Mouse (Mus musculus) layer of hippocampus, adult 2 months (tissue): ENCODE results near the gene Serpina9. TPM values are rescaled to one million over a fixed set of nuclear protein-coding genes. Genes with fewer than 3 reads are reported as not detected.

Source experiments
- DNase-seq, 2 experiments: peaks; one replicate each; pipeline ENCODE4 v3.0.0; 2022; ENCODE audit warnings: low spot score in 2 of 2
- H3K27ac ChIP-seq: fragments of 200-600 bp; 2 replicates; pipeline ENCODE4 v1.8.1; 2022
- H3K4me3 ChIP-seq: fragments of 200-600 bp; 2 replicates; pipeline ENCODE4 v1.8.1; 2022; ENCODE audit warnings: mild to moderate bottlenecking
- CTCF ChIP-seq: fragments of 200-600 bp; conservative IDR thresholded peaks from 2 replicates; pipeline ENCODE4 v1.8.1; 2022; ENCODE audit warnings: antibody characterized with exemption, mild to moderate bottlenecking, moderate library complexity
- total RNA-seq, 2 experiments: library from RNA; stranded (reverse); gene quantifications; 2 replicates each; pipeline ENCODE4 v1.2.3; 2021

The Serpina9 gene
- total RNA-seq, 2 experiments from 2014 or later = not detected

DNA sequence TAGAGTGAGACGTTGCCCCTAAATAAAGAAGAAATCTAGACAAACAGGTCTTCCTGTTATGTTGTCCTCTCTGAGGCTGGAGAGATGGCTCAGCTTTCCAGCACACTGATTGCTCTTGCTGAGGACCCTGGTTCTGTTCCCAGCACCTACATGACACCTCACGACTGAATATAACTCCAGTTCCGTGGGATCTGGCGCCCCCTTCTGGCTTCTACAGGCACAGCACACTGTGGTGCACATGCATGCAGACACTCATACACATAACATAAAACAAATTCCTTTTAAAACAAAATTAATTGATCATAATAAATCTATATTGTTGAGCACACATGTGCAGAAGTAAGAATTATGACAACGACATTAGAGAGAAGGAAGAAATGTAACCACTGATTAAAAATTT is 8.9 kb downstream of the Serpina9 start:
- peak; percentile 40 for TF ChIP-seq CTCF
- no peak overlapping the region for H3K27ac ChIP-seq
- H3K4me3 ChIP-seq = no peak overlapping the region
- no peak for DNase-seq

DNA sequence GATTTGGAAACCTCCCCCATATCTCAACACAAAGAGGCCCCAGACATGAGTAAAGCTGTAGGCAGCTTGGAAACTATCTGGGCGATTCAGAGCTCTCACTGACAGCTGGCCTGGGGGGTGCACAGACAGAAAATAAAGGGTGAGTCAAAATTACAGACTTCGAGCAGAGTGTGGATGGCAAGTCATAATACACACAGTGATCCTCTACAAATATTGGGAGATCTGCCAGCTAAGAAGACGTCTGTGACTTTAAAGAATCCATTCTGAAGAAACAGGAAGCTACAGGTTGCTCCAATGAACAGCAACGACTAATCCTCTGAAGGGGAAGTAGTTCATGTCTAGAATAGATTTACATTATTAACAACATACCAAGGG is 10.3 kb downstream of the Serpina9 start:
- TF ChIP-seq CTCF = no peak
- H3K27ac ChIP-seq = peak overlapping the region; percentile 69
- peak; percentile 57 to 64 for DNase-seq
- no peak overlapping the region for H3K4me3 ChIP-seq

GRCm38 (mm10) chr12:104002569-104003237 is 10.9 kb downstream of the Serpina9 start:
- no peak for TF ChIP-seq CTCF
- H3K4me3 ChIP-seq = no peak overlapping the region
- H3K27ac ChIP-seq = peak overlapping the region; percentile 69
- no peak for DNase-seq

DNA sequence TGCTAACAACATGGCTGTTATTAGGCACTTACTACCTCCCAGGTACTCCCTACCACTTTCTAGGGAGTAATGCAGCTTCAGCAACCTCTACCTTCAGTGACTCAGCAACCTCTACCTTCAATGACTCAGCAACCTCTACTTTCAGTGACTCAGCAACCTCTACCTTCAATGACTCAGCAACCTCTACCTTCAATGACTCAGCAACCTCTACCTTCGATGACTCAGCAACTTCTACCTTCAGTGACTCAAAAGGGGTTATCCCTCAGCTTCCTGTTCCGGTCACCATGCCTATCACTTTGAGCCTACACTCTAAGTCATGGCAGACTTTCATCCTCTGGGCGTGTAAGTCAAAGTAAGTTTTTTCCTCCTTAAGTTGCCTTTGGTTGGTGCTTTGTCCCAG is 13.0 kb downstream of the Serpina9 start:
- no peak for TF ChIP-seq CTCF
- DNase-seq = no peak
- H3K27ac ChIP-seq = no peak overlapping the region
- no peak overlapping the region for H3K4me3 ChIP-seq

DNA sequence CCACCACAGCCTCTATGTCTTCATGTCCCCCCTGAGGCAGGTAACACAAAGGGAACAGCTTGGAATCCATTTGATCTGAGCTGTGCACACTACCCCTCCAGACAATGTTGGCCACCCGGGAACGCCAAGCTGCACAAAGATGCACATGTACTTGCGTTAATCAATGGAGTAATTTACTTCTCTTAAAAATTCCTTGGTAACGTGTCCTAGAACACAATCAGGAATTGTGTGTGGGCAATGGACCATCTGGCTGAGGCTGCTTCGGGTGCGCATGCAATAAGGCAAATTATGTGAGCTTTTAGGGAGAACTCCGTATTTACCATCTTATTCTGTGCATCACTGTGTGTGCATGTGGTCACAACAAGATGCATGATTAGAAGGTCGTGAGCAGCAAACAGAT is 13.9 kb downstream of the Serpina9 start:
- H3K27ac ChIP-seq = peak overlapping the region; percentile 51
- DNase-seq = peak; percentile 44 to 70
- TF ChIP-seq CTCF = no peak
- H3K4me3 ChIP-seq = no peak overlapping the region

DNA sequence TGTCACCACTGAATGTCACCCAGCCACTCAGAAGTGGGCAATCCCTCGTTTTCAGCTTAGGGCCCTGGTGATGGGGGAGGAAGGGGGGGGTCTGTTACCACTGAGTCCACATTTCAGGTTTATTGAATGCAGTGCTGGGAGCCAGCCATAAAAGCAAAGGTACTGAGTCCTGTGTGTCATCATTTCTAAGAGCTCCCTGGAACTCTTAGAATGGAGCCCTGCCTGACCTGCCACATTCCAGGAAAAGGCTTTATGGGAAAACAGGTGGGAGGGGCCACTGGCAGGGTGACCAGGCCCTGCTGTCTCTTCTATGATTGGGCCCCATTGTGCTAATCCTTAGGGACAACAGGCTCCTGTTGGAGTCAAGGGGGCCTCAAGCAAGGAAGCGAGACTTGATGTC is 17.0 kb downstream of the Serpina9 start:
- no peak for DNase-seq
- no peak for TF ChIP-seq CTCF
- no peak overlapping the region for H3K4me3 ChIP-seq

GRCm38 (mm10) chr12:103995292-103996072 is 18.1 kb downstream of the Serpina9 start:
- H3K4me3 ChIP-seq = no peak overlapping the region
- no peak overlapping the region for H3K27ac ChIP-seq
- TF ChIP-seq CTCF = peak; percentile 78
- peak; percentile 76 to 81 for DNase-seq

More for the DNA sequence above, 17.0 kb downstream of the Serpina9 start:
- H3K27ac ChIP-seq = no peak overlapping the region

DNA sequence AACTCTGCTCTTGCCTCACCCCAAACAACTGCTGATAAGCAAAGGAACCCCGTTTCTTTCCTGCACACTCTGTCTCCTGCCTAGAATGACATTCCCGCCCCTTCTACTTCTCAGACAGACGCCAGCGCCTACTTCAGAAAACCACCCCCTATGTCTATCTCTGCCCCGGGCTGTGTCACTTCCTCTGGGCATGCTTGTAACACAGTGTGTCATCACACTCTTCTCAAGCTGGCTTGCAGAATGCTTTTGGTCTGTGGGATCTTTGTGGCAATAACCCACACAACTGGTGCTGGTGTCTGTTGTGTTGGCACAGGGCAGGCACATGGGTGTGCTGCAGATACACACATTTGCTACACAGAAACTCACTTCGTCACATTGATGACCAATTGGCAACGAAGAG is 20.6 kb downstream of the Serpina9 start:
- TF ChIP-seq CTCF = no peak
- no peak overlapping the region; the same call in 1 of the 2 replicates for H3K27ac ChIP-seq
- DNase-seq = peak; percentile 36 to 45

DNA sequence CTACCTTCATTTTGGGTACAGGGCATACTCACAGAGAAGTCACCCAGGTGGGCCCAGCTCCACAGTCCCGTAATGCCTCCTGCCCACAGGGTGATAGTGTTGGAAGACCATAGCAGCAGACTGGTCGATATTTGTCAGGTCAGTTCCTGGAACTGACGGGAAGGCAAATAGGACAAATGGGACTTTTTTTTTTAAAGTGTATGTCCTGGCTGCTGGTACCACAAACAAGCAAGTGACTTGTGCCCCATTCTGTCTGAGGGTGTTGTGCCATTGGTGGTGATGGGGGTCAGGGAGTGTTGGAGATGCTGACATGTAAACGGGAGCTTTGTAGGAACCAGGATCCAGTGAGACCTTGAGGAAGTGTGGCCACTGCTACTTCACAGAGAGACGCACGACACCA is 23.7 kb downstream of the Serpina9 start, which contains the start of gene Serpina11:
Gene Serpina11, minus strand, starts transcription at position 101 of the 400 bp plus-strand sequence.
- no peak for DNase-seq
- TF ChIP-seq CTCF = no peak
- no peak within 1 kb of the TSS for H3K4me3 ChIP-seq
- no peak within 1 kb of the TSS for H3K27ac ChIP-seq

More for the DNA sequence above, 20.6 kb downstream of the Serpina9 start:
- no peak overlapping the region for H3K4me3 ChIP-seq

- no peak overlapping the region for H3K4me3 ChIP-seq
- no peak overlapping the region for H3K27ac ChIP-seq
- no peak for DNase-seq
- no peak for TF ChIP-seq CTCF
Observed at GRCm38 (mm10) chr12:103989514-103989767, 24.1 kb downstream of the Serpina9 start.

- H3K4me3 ChIP-seq = no peak overlapping the region
Observed at GRCm38 (mm10) chr12:103988754-103989513, 24.6 kb downstream of the Serpina9 start.

DNA sequence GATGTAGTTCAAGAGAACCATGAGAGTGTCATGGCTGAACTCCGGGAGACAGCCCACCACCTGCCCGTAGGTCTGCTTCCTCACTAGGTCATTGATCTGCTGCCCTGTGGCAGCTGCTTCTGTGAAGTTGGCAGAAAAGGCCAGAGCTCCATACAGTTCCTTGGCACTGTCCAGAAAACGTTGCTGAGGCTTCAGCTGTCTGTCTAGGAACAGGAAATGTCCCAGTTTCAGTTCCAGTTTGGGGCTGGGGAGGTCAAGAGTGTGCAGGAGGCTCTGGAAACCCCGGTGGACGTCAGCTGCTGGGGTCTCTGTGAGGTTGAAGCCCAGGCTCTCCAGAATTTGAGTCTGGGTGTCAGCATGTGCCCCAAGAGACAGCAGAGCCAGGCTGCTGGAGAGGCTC is 27.7 kb downstream of the Serpina9 start:
- TF ChIP-seq CTCF = no peak
- Histone ChIP-seq H3K27ac (no peak overlapping the region), H3K4me3 (no peak overlapping the region)
- DNase-seq = no peak

More at GRCm38 (mm10) chr12:103988754-103989513, 24.6 kb downstream of the Serpina9 start:
- no peak overlapping the region for H3K27ac ChIP-seq
- DNase-seq = no peak
- TF ChIP-seq CTCF = 0 out of 2 replicates have a peak, but pooled peaks have one; percentile 6

DNA sequence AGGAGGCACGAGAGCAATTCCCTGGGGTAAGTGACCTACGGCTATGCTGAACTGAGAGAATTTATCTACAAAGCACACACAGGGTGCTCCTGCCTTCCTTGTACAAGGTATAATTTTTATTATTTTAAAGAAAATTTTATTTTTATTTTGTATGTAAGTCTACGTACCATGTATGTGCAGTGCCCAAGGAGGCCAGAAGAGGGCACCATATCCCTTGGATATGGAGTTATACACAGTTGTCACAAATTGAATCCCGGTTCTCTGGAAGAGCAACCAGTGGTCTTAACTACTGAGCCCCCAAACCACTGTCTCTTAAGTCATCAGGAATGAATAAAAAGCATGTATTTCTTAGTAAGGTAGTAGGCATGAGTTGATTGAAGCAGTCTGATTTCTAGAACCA is 28.6 kb downstream of the Serpina9 start:
- DNase-seq = peak in 1 of 2 experiments; percentile 78
- Histone ChIP-seq H3K4me3 (no peak overlapping the region), H3K27ac (no peak overlapping the region)
- TF ChIP-seq CTCF = peak; percentile 91
